Mouse (Mus musculus) testis, postnatal 14 days (tissue): ENCODE data around the gene Erg.

Source experiments
- DNase-seq: peaks from one replicate; pipeline ENCODE4 v3.0.0; 2021; ENCODE audit warnings: low spot score

Gene Erg

GRCm38 (mm10) chr16:95440334-95440733 lies 146.1 kb downstream of the Erg start:
- DNase-seq: no peak

- DNase-seq: no peak
These were observed 146.6 kb downstream of the Erg start for GRCm38 (mm10) chr16:95439794-95440193.

GRCm38 (mm10) chr16:95438848-95439540 lies 147.4 kb downstream of the Erg start:
- no peak for DNase-seq

GRCm38 (mm10) chr16:95436611-95437010 lies 149.8 kb downstream of the Erg start:
- DNase-seq: no peak

GRCm38 (mm10) chr16:95436051-95436450 lies 150.3 kb downstream of the Erg start:
- no peak for DNase-seq

- DNase-seq: no peak
These were observed 152.0 kb downstream of the Erg start for GRCm38 (mm10) chr16:95434434-95434833.

GRCm38 (mm10) chr16:95432540-95432971 lies 153.8 kb downstream of the Erg start:
- no peak for DNase-seq

GRCm38 (mm10) chr16:95429851-95430250 lies 156.5 kb downstream of the Erg start:
- no peak for DNase-seq

GRCm38 (mm10) chr16:95428239-95428638 lies 158.2 kb downstream of the Erg start:
- no peak for DNase-seq

GRCm38 (mm10) chr16:95427512-95427911 lies 158.9 kb downstream of the Erg start:
- no peak for DNase-seq

GRCm38 (mm10) chr16:95422658-95423073 lies 163.7 kb downstream of the Erg start:
- DNase-seq: no peak

GRCm38 (mm10) chr16:95421235-95421886 lies 165.0 kb downstream of the Erg start:
- no peak for DNase-seq

GRCm38 (mm10) chr16:95415921-95416320 lies 170.5 kb downstream of the Erg start:
- no peak for DNase-seq

- no peak for DNase-seq
These were observed 171.0 kb downstream of the Erg start for GRCm38 (mm10) chr16:95415372-95415771.

GRCm38 (mm10) chr16:95413401-95413959 lies 172.9 kb downstream of the Erg start:
- DNase-seq: no peak

- DNase-seq: no peak
These were observed 178.3 kb downstream of the Erg start for GRCm38 (mm10) chr16:95408096-95408495.

GRCm38 (mm10) chr16:95405496-95405895 lies 180.9 kb downstream of the Erg start:
- DNase-seq: no peak

- DNase-seq: no peak
These were observed 182.9 kb downstream of the Erg start for GRCm38 (mm10) chr16:95403453-95403852.

GRCm38 (mm10) chr16:95401869-95402268 lies 184.5 kb downstream of the Erg start:
- DNase-seq: no peak

- DNase-seq: no peak
These were observed 187.5 kb downstream of the Erg start for GRCm38 (mm10) chr16:95398761-95399343.

GRCm38 (mm10) chr16:95390787-95391186 lies 195.6 kb downstream of the Erg start:
- DNase-seq: no peak

GRCm38 (mm10) chr16:95388811-95389529 lies 197.4 kb downstream of the Erg start:
- no peak for DNase-seq
